Mouse (Mus musculus): ENCODE data around the gene Cemip. TPM values are rescaled to one million over a fixed set of nuclear protein-coding genes. Genes with fewer than 3 reads are reported as not detected.

The Cemip gene
- polyA plus RNA-seq, 1 experiment = not detected

DNA sequence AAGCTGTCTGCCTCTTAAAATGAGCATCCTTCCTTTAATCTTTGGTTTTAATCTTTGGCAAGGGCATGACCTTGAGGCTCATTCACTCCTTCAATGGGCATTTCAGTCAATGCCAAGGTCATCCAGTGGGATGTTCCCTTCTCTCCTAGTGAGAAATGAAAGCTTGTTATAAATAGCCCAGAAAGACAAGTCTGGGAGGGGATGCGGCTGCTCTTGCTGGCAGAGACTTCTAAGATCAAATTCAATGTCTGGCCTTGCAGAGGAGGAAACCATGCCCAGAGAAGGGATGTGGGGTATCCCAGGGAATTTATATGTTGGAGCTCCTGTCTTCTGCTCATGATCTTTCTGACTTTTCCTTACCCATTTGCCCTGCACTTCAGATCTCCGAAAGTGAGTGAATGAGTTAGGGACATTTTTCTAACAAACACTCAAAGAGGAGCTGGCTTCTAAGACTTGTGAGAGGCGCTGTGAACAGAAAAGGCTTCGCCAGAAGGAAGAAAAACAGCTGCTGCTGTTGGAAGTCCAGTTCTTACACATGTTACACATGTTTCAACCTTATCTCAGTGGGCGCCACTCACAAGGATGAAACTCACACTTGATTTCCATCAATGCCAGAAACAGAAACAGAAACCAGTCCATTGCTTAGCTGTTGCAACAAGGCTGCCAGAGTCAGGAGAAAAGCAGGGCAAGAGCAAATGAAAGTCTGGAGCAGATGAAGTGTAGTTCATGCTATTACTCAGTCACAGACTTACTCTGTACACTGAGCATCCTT lies 120.1 kb downstream of the Cemip start:
- no peak for TF ChIP-seq GATA1 (IDR thresholded peaks at IDR 0.05; ENCODE audit: low read length)

DNA sequence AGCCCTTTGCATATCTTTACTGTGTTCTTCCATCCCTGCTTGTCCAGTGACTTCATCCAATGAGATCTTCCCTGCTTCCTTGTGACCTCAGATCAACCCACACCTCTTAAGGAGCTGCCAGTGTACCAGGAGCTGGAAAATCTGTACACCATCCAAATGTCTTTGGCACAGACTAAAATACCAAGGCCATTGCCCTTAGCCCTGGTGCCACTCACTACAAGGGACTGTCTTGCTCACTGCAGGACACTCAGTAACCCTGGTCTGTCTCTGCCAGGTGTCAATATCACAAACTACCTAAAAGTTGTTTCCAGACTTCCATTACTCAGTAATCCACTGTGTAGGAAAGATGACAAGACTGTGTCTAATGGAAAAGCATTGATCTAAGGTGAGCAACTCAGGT lies 121.1 kb downstream of the Cemip start:
- no peak for TF ChIP-seq GATA1 (IDR thresholded peaks at IDR 0.05; ENCODE audit: low read length)

DNA sequence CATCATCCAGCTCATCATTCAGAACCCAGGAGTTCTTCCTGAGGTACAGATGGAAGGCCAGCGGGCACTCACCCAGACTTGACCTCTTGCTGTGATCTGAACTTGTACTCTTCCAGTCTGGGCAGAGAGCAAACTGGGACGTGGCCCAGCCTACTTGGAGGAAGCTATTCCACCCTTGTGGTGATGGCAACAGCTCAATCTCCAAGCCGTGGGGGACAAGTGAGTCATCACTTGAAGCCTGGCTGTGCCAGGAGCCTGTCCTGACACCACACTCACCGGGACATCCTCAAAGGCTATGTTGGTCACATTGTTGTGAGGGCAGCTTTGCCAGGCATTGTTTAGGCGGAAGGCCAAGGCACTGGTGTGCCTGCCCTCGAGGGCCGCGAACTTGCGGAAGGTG lies 133.8 kb downstream of the Cemip start:
- TF ChIP-seq GATA1 (IDR thresholded peaks at IDR 0.05; ENCODE audit: low read length) = no peak

DNA sequence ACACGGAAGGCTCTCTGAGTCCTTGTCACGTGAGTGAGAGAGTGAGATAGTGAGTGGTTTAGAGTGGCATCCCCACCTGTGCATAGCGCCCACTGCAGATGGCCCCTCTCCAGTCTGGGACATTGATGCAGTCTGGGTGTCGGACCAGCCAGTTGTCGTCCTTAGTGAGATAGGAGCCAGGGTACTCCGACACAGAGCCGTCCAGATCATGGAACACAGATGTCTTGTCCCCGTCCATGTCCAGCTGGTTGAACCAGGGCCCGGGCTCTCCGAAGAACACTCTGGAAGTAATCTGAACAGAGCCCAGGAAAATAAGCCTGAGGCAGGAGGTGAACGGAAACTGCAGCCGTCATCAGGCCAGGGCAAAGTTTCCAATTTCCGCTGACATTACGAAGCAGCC lies 135.0 kb downstream of the Cemip start:
- no peak for TF ChIP-seq GATA1 (IDR thresholded peaks at IDR 0.05; ENCODE audit: low read length)

DNA sequence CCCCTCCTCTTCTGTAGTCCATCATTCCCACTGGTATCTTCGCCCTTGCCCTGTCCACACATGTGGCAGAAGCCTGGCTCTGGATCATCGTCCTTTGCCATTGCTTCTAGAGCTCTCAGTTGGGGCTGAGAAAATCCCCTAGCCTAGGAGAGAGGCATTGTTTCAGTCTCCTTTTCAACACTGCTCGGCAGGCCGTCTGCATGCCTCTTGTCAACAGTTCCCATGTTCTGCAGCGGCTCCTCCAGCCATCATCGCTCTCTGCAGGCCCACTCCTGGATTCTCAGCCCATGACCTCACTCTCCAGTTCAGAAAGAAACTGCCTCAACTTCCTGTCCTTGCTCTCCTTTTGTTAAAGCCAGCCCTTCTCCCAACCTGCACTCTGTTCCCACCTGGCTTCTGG lies 136.6 kb downstream of the Cemip start:
- TF ChIP-seq GATA1 (IDR thresholded peaks at IDR 0.05; ENCODE audit: low read length) = no peak

DNA sequence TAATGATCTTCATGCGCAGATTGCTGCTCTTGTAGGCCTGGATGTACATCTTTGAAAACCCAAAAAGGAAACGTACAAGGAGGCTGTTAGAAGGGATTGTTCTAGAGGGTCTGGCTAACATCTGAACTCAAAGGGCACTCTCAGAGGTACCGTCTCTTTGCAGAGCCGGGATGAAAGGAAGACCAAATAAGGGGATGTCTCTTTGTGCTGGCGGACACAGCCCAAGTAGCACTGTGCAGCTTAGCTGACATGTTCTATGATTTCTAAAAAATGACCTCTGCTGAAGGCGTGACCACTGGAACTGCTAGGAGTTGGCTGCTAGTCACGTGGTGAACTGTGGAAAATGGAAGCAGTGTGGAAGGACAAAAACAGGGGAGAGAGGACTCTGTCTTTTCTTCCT lies 137.6 kb downstream of the Cemip start:
- no peak for TF ChIP-seq GATA1 (IDR thresholded peaks at IDR 0.05; ENCODE audit: low read length)

DNA sequence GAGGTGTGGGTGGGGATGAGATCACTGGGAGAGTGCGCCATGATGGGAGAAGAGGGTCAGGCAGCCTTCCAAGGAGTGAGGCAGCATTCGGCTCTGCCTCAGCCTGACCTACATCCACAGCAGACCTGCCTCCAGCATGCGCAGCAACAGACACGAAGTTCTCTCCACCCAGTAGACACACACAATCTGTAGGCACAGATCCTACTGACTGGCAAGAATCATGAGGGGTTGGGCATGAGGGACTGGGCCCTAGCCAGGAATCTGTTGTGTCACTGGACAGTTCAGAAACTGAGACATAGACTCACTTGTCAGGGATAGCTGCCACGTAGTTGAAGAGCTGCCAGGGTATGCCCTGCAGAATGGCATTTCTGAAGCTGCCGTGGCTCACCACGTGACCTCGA lies 144.6 kb downstream of the Cemip start:
- TF ChIP-seq GATA1 (IDR thresholded peaks at IDR 0.05; ENCODE audit: low read length) = no peak

DNA sequence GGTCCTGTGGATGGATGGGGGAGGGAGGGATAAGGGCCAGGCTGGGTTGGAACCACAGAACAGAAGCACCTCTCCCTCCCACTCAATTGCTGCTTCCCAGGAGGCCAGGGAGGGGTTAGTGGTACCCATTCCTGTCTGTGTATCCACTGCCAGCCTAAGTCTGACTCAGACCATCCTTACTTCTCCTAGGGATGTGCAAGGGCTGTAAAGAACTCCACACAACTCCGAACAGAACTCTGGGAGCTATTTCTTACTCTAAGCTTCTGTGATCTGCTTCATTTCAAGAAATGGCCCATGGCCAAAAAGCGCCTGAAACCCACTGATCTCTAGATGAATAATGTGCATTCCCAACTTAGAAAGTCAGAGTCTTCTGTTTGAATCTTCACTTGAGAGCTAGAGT lies 146.2 kb downstream of the Cemip start:
- no peak for TF ChIP-seq GATA1 (IDR thresholded peaks at IDR 0.05; ENCODE audit: low read length)

DNA sequence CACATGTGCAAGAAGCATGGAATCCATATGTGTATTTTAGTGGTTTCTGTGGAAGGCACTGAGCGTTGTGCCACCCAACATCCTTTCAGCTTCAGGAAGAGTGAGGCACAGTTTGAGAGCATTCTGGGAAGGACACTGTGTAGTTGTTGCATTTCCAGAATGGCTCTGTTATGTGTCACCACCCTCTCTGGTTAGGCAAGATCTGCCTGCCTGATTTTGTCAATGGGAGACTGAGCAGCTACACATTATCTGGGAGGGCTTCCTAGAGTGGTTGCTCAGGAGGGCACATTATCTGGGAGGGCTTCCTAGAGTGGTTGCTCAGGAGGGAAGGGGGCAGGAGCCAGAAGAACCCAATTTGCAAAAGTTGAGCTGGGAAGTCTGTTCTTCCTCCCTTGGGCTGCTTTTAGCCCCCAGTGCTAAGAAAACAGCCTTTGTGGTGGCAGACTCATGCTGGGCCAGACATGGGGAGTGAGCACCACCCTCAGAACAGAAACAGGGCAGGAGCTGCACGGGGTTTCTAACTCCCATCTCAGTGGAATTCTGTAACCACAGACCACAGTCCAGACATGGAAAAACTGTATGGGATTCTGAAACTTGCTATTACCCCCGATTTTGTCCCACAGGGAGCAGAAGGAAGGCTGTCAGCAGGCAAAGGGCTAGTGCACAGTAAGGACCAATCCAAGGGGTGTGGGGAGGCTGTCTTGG lies 147.1 kb downstream of the Cemip start:
- TF ChIP-seq GATA1 (IDR thresholded peaks at IDR 0.05; ENCODE audit: low read length) = no peak

DNA sequence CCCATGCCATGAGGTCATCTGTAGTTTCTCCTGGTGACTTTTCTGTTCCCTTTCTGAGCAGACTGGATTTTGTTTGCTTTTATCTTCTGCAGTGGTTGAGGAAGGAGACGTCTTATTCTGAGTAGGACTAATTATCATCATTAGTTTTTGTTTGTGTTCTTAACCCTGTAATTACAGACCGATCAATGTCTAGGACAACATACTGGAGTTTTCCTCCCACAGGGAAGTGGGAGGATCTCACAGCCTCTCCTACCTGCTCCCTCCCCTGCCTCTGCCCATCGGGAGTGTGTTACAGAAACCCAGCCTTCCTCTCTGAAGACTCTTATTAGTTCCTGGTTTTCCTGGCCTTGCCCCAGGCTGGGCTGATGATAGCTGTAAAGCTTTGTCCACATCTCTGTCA lies 164.7 kb downstream of the Cemip start:
- no peak for TF ChIP-seq GATA1 (IDR thresholded peaks at IDR 0.05; ENCODE audit: low read length)

DNA sequence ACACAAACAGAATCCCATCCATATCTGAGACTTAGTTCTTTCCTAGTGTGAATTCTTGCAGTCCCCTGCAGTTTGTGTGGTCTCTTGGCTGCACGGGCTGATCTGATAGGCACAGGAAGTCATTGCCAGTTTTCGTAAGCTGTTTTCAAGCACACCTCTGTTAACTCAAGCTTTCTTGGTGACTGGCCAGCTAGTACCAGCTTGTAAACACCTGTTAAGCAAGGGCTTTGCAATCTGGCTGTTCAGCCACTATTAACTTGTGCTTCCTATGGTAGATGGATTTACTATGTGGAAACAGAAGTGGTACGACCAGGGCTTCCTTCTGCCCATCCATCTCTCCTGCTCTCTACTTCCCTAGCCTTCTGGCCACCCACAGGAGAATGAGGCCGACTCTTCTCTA lies 166.1 kb downstream of the Cemip start:
- TF ChIP-seq GATA1 (IDR thresholded peaks at IDR 0.05; ENCODE audit: low read length) = no peak

DNA sequence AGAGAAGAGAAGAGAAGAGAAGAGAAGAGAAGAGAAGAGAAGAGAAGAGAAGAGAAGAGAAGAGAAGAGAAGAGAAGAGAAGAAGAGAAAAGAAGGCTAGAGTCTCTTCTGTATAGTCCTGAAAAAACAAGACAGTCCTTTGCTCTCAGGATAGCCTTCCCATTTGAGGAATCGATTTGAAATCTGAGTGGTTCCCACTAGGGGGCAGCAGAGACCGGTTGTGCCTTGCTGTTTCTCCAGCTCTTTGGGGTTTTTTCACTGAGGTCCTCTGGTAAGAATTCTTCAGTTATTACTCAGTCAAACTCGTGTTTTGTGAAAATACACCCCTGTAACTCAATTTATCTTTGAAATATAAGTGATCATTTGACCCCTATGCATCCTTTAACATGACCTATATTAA lies 171.7 kb downstream of the Cemip start:
- no peak for TF ChIP-seq GATA1 (IDR thresholded peaks at IDR 0.05; ENCODE audit: low read length)

DNA sequence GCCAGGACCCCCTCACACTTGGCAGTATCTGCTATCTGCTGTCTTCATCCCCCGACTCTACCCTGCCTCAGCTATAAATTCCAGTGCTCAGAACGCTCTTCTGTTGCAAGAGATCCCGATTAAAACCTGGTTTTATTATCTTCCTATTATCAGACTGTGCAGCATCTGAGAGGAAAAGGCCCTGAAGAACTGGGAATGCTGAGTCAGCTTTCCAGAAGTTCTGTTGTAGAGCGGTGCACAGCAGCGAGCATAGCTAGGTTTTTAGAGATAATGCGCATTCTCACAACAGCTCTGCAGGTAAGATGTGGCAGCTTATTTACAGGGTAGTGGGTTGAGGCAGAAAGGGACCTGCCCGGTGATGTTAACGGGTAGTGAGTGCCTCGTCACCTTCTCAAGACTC lies 172.3 kb downstream of the Cemip start:
- no peak for TF ChIP-seq GATA1 (IDR thresholded peaks at IDR 0.05; ENCODE audit: low read length)

DNA sequence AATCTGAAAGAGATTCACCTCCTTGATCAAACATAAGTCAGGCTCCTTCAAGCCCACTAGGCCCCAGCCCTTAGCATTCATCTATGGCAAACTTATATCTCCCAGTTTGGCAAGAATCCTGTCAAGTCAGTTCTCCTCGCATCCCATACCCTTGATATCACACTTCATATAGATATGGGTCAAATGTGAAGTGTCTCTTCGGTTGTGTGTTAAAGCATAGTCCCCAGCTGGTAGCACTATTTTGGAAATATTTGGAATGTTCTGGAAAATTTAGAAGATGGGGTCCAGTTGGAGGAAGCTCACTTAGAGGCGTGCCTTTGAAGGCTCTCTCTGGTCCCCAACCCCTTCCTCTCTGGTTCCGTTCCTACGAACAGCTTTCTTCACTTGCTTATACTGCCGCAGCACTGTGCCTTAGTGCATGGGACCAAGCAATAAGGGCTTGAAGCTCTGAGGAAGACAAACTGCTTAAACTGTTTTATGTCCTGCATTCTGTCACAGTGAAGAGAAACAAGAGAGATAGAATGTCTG lies 172.8 kb downstream of the Cemip start:
- no peak for TF ChIP-seq GATA1 (IDR thresholded peaks at IDR 0.05; ENCODE audit: low read length)

DNA sequence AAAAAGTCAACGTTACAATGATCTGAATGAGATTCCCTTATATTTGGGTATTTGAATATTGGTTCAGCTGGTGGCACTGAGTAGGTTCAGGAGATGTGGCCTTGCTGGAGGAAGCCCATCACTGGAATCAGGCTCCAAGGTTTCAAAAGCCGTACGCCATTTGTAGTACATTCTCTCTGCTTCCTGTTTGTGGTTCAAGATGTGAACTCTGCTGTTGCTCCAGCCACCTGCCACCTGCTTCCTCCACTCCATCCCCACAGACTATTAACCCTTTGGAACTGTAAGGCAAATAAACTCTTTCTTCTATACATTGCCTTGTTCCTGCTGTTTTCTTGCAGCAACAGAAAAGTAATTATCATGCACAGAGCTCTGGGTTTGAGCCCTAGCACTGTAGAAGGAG lies 174.4 kb downstream of the Cemip start:
- no peak for TF ChIP-seq GATA1 (IDR thresholded peaks at IDR 0.05; ENCODE audit: low read length)

DNA sequence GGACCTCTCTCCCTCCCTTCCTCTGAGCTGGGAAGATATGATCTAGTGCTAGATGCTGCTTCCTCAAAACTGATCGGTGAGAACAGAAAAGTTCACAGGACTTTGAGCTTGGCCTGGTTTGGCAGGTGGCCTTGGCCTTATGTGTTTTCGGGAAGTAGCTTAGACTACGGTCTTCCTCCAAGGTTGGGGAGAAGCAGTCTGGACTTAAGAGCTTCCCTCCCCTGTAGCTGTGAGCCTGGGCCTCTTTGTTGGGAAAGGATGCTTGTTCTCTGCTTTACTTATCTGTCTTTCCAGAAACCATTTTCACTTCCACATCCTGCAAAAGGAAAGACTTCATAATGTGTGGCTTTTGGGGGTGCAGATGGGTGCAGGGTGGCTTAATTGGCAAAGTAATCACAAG lies 181.5 kb downstream of the Cemip start:
- TF ChIP-seq GATA1 (IDR thresholded peaks at IDR 0.05; ENCODE audit: low read length) = no peak

Data from G1E-ER4 (cell line).